Mouse (Mus musculus): ENCODE results near the gene Dab1. TPM values are rescaled to one million over a fixed set of nuclear protein-coding genes. Genes with fewer than 3 reads are reported as not detected.

Dab1 gene
- polyA plus RNA-seq, 1 experiment, result not detected

DNA sequence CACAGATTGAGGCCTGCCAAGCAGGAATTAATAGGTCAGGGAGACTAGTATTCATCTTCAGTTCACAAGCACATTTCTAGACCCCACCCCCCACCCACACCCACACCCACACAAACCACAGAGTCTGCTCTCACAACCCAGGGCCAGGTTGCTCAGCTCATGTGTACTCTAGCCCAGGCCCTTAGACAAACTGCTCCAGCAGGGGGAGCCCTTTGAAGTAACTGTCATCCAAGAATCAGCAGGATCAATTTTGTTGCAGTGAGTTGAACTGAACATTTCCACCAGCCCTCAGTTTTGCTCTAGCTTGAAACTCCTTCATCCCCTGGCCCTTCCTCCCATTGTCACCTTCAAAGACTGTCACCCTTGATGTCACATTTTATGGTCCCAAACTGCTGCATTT lies 1046.4 kb downstream of the Dab1 start:
- Histone ChIP-seq H3K4me1 (ENCODE audit: control insufficient read depth, insufficient read depth, low read length) (no peaks in the 10 kb centered on the region), H3K27ac (ENCODE audit: insufficient read depth, low read length) (no peak overlapping the region), H3K4me3 (ENCODE audit: insufficient read depth, low read length) (no peak overlapping the region)
- TF ChIP-seq CTCF (IDR thresholded peaks at IDR 0.05; ENCODE audit: borderline replicate concordance, insufficient read depth, low read length), result no peak
- no peak for TF ChIP-seq POLR2A (IDR thresholded peaks at IDR 0.05; ENCODE audit: low read depth, low read length)

DNA sequence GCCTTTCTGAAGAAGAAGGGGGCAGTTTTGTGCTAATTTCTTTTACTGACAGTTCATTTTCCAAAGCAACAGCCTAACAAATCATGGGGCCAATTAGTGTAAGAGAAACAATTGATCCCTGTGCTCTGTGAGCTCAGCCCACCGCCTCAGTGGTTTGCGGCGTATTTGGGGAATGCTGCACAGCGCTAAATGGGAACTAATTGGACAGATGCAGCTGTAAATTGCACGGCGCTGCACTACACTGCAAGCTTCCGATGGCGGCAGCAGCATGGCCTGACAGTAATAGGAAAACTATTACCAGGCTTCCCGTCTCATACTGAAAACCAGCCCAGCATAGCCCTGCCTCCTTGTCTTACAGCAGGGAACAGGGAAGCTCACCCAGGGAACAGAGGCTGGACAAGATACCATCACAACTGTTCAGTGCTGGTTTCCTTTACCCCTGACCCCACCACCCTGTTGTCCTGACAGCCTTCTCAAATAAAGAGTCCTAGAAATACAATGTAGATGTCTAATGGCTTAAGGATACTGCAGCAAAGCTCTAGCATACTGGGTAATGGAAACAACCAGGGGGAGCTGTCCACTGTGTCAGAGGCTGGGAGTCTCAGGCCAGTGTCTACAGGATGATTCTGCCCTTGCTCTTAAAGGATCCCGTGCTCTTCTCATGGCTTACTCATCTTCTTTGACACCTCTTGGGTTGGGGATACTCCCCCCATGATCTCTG lies 1047.8 kb downstream of the Dab1 start:
- TF ChIP-seq CTCF (IDR thresholded peaks at IDR 0.05; ENCODE audit: borderline replicate concordance, insufficient read depth, low read length) (no peak), POLR2A (IDR thresholded peaks at IDR 0.05; ENCODE audit: low read depth, low read length) (no peak)
- Histone ChIP-seq H3K4me3 (ENCODE audit: insufficient read depth, low read length) (no peak overlapping the region), H3K27ac (ENCODE audit: insufficient read depth, low read length) (no peak overlapping the region), H3K4me1 (ENCODE audit: control insufficient read depth, insufficient read depth, low read length) (no peaks in the 10 kb centered on the region)

DNA sequence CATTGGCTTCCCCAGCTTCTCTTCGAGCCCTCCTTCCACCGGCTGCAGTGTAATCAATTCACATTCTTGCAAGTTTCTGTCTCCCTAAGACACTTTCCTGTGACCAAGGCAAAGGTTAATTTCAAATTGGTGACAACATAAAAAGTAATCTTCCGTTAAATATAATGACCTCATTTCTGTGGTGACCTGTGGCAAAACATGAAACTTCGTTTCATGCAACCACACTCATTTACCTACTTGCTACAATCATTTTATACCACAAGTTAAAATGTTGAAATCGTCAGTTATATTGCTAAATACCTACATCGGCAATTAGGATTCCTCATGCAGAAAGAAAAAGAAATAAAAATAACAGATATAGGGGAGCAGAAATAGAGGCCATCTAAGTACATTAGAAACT lies 1048.9 kb downstream of the Dab1 start:
- Histone ChIP-seq H3K4me1 (ENCODE audit: control insufficient read depth, insufficient read depth, low read length) (no peaks in the 10 kb centered on the region), H3K27ac (ENCODE audit: insufficient read depth, low read length) (no peak overlapping the region), H3K4me3 (ENCODE audit: insufficient read depth, low read length) (no peak overlapping the region)
- TF ChIP-seq POLR2A (IDR thresholded peaks at IDR 0.05; ENCODE audit: low read depth, low read length) (no peak), CTCF (IDR thresholded peaks at IDR 0.05; ENCODE audit: borderline replicate concordance, insufficient read depth, low read length) (no peak)

DNA sequence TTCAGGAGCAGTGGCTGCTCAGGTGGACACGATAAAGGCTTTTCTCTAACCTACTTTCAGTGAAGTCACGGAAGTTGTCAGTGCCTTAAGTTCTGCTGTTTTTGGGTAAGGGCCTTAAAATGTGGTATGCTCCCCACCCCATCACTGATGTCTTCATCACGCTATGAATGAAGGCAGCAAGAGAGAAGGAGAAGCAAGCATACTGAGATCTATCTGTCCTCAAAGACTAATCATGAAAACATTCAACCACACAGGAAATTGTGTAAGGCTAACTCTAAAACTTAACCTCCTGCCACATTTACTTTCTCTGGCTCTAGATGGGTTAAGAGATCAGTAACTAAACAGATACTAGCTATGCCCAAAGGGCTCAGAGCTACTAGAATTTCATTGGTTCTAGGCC lies 1050.2 kb downstream of the Dab1 start:
- no peak overlapping the region for H3K4me3 ChIP-seq (ENCODE audit: insufficient read depth, low read length)
- no peak overlapping the region for H3K27ac ChIP-seq (ENCODE audit: insufficient read depth, low read length)
- TF ChIP-seq POLR2A (IDR thresholded peaks at IDR 0.05; ENCODE audit: low read depth, low read length), result no peak
- no peak for TF ChIP-seq CTCF (IDR thresholded peaks at IDR 0.05; ENCODE audit: borderline replicate concordance, insufficient read depth, low read length)
- H3K4me1 ChIP-seq (ENCODE audit: control insufficient read depth, insufficient read depth, low read length), result no peaks in the 10 kb centered on the region

DNA sequence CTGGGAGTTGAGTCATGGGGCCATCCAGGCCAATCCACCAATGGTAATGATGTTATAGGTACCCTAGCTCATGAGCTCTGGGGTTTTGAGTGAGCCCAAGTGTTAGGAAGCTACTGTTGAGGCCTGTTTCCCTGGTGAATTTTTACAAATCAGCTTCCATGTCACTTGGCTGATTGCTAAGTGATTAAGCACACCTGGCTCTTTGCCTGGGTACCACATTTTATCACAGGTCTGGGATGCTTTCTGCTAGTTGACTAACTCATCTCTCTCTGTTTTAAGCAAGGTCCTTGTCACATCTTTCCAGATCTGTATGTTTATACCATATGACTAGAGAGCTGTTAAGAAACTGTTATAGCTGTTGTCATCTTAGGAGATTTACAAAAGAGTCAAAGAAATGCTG lies 1051.6 kb downstream of the Dab1 start:
- no peak overlapping the region for H3K27ac ChIP-seq (ENCODE audit: insufficient read depth, low read length)
- TF ChIP-seq POLR2A (IDR thresholded peaks at IDR 0.05; ENCODE audit: low read depth, low read length) (no peak), CTCF (IDR thresholded peaks at IDR 0.05; ENCODE audit: borderline replicate concordance, insufficient read depth, low read length) (no peak)
- H3K4me3 ChIP-seq (ENCODE audit: insufficient read depth, low read length), result no peak overlapping the region
- H3K4me1 ChIP-seq (ENCODE audit: control insufficient read depth, insufficient read depth, low read length), result no peaks in the 10 kb centered on the region

DNA sequence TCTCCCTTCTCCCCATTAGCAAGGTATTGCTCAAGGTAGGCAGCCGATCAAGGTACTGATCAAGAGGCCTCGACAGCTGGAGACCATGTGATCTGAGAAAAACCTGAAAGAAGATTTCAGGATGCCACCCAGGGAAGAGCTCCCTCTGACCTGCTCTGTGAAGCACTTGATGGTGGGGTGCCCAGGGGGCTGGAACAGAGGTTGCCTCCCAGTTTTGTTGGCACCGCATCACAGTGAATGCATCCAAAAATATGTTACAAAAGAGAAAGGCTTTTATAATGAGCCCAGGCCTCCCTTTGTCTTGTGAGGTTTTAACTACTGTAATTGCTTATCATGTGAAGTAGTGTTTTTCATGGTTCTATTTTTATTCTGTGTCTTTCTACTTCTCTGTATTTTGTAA lies 1054.2 kb downstream of the Dab1 start:
- H3K27ac ChIP-seq (ENCODE audit: insufficient read depth, low read length), result no peak overlapping the region
- H3K4me1 ChIP-seq (ENCODE audit: control insufficient read depth, insufficient read depth, low read length), result no peaks in the 10 kb centered on the region
- H3K4me3 ChIP-seq (ENCODE audit: insufficient read depth, low read length), result no peak overlapping the region
- no peak for TF ChIP-seq POLR2A (IDR thresholded peaks at IDR 0.05; ENCODE audit: low read depth, low read length)

DNA sequence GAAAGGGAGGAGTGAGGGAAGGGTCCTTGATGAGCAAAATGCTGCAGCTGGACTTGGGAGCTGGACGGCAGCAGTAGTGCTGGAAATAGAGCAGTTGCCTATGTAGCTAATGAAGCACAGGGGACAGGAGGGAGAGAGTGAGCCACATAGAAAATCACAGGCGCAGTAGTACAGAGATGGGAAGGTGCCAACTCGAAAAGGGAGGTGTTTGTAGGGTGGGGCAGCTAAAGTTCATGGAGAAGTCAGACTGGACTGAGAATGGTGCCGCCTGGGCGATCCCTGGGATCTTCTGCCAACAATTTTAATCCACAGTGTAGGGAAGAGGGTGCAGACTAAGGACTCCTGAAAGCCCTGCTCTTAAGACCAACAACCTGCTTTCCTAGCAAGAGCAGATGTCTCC lies 1055.5 kb downstream of the Dab1 start:
- Histone ChIP-seq H3K27ac (ENCODE audit: insufficient read depth, low read length) (no peak overlapping the region), H3K4me1 (ENCODE audit: control insufficient read depth, insufficient read depth, low read length) (no peaks in the 10 kb centered on the region), H3K4me3 (ENCODE audit: insufficient read depth, low read length) (no peak overlapping the region)
- TF ChIP-seq POLR2A (IDR thresholded peaks at IDR 0.05; ENCODE audit: low read depth, low read length) (no peak), CTCF (IDR thresholded peaks at IDR 0.05; ENCODE audit: borderline replicate concordance, insufficient read depth, low read length) (no peak)

DNA sequence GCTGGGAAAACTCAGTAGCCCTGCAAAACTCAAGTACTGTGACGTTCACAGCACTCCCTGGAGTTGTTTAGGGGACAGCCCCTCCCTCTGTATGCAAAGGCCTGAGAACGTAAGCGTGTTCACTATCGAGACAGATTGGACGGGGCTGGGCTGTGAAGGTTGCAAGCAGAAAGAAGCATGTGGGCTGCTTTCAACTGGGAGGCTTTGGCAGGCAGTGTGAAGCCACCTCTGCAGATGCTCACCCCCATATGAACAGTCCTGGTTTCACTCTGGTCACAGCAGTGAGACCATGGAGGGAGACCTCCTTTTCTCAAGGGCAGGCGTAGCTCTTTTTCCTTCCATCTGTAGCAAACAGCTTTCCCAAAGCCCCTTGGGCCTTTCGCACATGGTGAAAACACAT lies 1059.1 kb downstream of the Dab1 start:
- no peak for TF ChIP-seq POLR2A (IDR thresholded peaks at IDR 0.05; ENCODE audit: low read depth, low read length)
- no peak for TF ChIP-seq CTCF (IDR thresholded peaks at IDR 0.05; ENCODE audit: borderline replicate concordance, insufficient read depth, low read length)
- Histone ChIP-seq H3K4me1 (ENCODE audit: control insufficient read depth, insufficient read depth, low read length) (no peaks in the 10 kb centered on the region), H3K27ac (ENCODE audit: insufficient read depth, low read length) (no peak overlapping the region), H3K4me3 (ENCODE audit: insufficient read depth, low read length) (no peak overlapping the region)

DNA sequence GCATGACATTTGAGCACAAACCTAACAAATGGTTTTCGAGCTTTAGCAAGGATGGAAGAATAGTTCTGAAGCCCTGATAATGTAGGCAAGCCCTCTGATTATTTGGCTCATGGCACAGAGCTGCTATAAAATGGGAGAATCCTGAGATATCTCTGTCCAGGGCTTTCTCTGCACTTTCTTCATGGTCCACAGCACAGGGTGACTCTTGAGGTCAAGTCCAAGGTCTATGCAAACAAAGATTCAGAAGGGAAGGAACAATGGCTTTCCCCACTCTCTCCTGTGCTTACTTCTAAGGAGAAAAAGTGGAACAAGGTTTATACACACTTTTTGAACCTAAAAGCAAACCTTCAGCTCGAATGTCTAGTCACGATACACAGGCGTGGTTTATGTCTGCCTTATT lies 1061.3 kb downstream of the Dab1 start:
- Histone ChIP-seq H3K4me3 (ENCODE audit: insufficient read depth, low read length) (no peak overlapping the region), H3K27ac (ENCODE audit: insufficient read depth, low read length) (no peak overlapping the region), H3K4me1 (ENCODE audit: control insufficient read depth, insufficient read depth, low read length) (no peaks in the 10 kb centered on the region)
- TF ChIP-seq CTCF (IDR thresholded peaks at IDR 0.05; ENCODE audit: borderline replicate concordance, insufficient read depth, low read length) (no peak), POLR2A (IDR thresholded peaks at IDR 0.05; ENCODE audit: low read depth, low read length) (no peak)

DNA sequence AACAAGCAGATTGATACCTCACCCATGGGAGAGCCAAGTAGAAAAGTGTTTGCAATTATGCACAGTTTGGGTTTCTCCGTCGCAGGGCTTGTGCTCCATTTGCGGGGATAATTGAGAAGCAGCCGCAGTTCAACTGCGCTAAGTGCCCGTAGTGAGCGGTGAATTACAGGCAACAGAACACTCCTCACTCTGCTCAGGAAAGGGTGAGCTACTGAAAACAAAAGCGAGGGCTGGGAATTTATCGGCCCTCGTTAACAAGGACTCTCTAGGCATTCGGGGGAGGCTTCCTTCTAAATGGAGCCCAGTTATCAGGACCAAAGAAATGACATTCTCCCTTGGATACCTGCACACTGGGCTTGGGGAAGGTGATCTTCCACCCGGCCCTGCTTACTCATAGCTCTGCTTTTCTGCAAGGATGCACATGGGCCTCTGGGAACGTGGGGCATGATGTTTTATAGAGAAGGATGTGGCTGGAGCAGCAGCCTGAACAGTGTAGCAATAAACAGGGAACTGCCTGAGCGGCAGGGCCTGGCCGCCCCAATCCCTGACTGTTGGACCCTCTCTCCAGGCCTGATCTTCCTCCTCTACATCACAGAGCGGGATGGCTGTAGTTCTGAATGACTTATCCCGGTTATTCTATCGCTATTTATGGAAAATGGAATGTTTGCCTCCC lies 1067.1 kb downstream of the Dab1 start:
- H3K4me3 ChIP-seq (ENCODE audit: insufficient read depth, low read length), result no peak overlapping the region
- H3K27ac ChIP-seq (ENCODE audit: insufficient read depth, low read length), result no peak overlapping the region
- no peaks in the 10 kb centered on the region for H3K4me1 ChIP-seq (ENCODE audit: control insufficient read depth, insufficient read depth, low read length)
- no peak for TF ChIP-seq CTCF (IDR thresholded peaks at IDR 0.05; ENCODE audit: borderline replicate concordance, insufficient read depth, low read length)

Measured in embryonic fibroblast, embryonic 13.5 days (primary cell).